Mouse (Mus musculus): ENCODE data around the gene Rph3al. TPM values are rescaled to one million over a fixed set of nuclear protein-coding genes. Genes with fewer than 3 reads are reported as not detected.

Rph3al gene
- total RNA-seq, 1 experiment from 2014 or later: 6.6 TPM

- no peak for ATAC-seq (ENCODE audit: extremely low read depth, insufficient number of reproducible peaks, low FRiP score, poor library complexity, severe bottlenecking)
Observed at GRCm38 (mm10) chr11:75841503-75841902, 96.7 kb downstream of the Rph3al start.

GRCm38 (mm10) chr11:75839536-75840430 is 98.4 kb downstream of the Rph3al start:
- ATAC-seq (ENCODE audit: extremely low read depth, insufficient number of reproducible peaks, low FRiP score, poor library complexity, severe bottlenecking): no peak

- no peak for ATAC-seq (ENCODE audit: extremely low read depth, insufficient number of reproducible peaks, low FRiP score, poor library complexity, severe bottlenecking)
Observed at GRCm38 (mm10) chr11:75838861-75839426, 99.3 kb downstream of the Rph3al start.

- ATAC-seq (ENCODE audit: extremely low read depth, insufficient number of reproducible peaks, low FRiP score, poor library complexity, severe bottlenecking): no peak
Observed at GRCm38 (mm10) chr11:75836240-75836610, 102.0 kb downstream of the Rph3al start.

GRCm38 (mm10) chr11:75835587-75836239 is 102.5 kb downstream of the Rph3al start:
- no peak for ATAC-seq (ENCODE audit: extremely low read depth, insufficient number of reproducible peaks, low FRiP score, poor library complexity, severe bottlenecking)

- ATAC-seq (ENCODE audit: extremely low read depth, insufficient number of reproducible peaks, low FRiP score, poor library complexity, severe bottlenecking): no peak
Observed at GRCm38 (mm10) chr11:75833081-75833480, 105.1 kb downstream of the Rph3al start.

GRCm38 (mm10) chr11:75830386-75830785 is 107.8 kb downstream of the Rph3al start:
- no peak for ATAC-seq (ENCODE audit: extremely low read depth, insufficient number of reproducible peaks, low FRiP score, poor library complexity, severe bottlenecking)

- ATAC-seq (ENCODE audit: extremely low read depth, insufficient number of reproducible peaks, low FRiP score, poor library complexity, severe bottlenecking): no peak
Observed at GRCm38 (mm10) chr11:75827414-75827813, 110.8 kb downstream of the Rph3al start.

GRCm38 (mm10) chr11:75823506-75823905 is 114.7 kb downstream of the Rph3al start:
- ATAC-seq (ENCODE audit: extremely low read depth, insufficient number of reproducible peaks, low FRiP score, poor library complexity, severe bottlenecking): no peak

GRCm38 (mm10) chr11:75813085-75813484 is 125.1 kb downstream of the Rph3al start:
- ATAC-seq (ENCODE audit: extremely low read depth, insufficient number of reproducible peaks, low FRiP score, poor library complexity, severe bottlenecking): no peak

GRCm38 (mm10) chr11:75811900-75812299 is 126.3 kb downstream of the Rph3al start:
- no peak for ATAC-seq (ENCODE audit: extremely low read depth, insufficient number of reproducible peaks, low FRiP score, poor library complexity, severe bottlenecking)

GRCm38 (mm10) chr11:75810526-75810925 is 127.7 kb downstream of the Rph3al start:
- no peak for ATAC-seq (ENCODE audit: extremely low read depth, insufficient number of reproducible peaks, low FRiP score, poor library complexity, severe bottlenecking)

GRCm38 (mm10) chr11:75807486-75807885 is 130.7 kb downstream of the Rph3al start:
- ATAC-seq (ENCODE audit: extremely low read depth, insufficient number of reproducible peaks, low FRiP score, poor library complexity, severe bottlenecking): no peak

- ATAC-seq (ENCODE audit: extremely low read depth, insufficient number of reproducible peaks, low FRiP score, poor library complexity, severe bottlenecking): no peak
Observed at GRCm38 (mm10) chr11:75801771-75802550, 136.3 kb downstream of the Rph3al start.

GRCm38 (mm10) chr11:75801369-75801768 is 136.9 kb downstream of the Rph3al start:
- no peak for ATAC-seq (ENCODE audit: extremely low read depth, insufficient number of reproducible peaks, low FRiP score, poor library complexity, severe bottlenecking)

GRCm38 (mm10) chr11:75796536-75797246 is 141.5 kb downstream of the Rph3al start:
- no peak for ATAC-seq (ENCODE audit: extremely low read depth, insufficient number of reproducible peaks, low FRiP score, poor library complexity, severe bottlenecking)

- ATAC-seq (ENCODE audit: extremely low read depth, insufficient number of reproducible peaks, low FRiP score, poor library complexity, severe bottlenecking): no peak
Observed at GRCm38 (mm10) chr11:75796029-75796445, 142.2 kb downstream of the Rph3al start, which contains the start of gene Doc2b. Doc2b (minus strand) TSS chr11:75796049.

- ATAC-seq (ENCODE audit: extremely low read depth, insufficient number of reproducible peaks, low FRiP score, poor library complexity, severe bottlenecking): no peak
Observed at GRCm38 (mm10) chr11:75795321-75795636, 142.9 kb downstream of the Rph3al start.

Measured in neutrophil, adult 5-6 weeks (primary cell).